Mouse (Mus musculus) cerebellum, postnatal 10 days (tissue): Measurements from ENCODE around the gene Srr.

Experiments used
- DNase-seq, 2 experiments: peaks; one replicate each; pipeline ENCODE4 v3.0.0; 2021; ENCODE audit warnings: mixed read lengths in 2 of 2

The Srr gene

DNA sequence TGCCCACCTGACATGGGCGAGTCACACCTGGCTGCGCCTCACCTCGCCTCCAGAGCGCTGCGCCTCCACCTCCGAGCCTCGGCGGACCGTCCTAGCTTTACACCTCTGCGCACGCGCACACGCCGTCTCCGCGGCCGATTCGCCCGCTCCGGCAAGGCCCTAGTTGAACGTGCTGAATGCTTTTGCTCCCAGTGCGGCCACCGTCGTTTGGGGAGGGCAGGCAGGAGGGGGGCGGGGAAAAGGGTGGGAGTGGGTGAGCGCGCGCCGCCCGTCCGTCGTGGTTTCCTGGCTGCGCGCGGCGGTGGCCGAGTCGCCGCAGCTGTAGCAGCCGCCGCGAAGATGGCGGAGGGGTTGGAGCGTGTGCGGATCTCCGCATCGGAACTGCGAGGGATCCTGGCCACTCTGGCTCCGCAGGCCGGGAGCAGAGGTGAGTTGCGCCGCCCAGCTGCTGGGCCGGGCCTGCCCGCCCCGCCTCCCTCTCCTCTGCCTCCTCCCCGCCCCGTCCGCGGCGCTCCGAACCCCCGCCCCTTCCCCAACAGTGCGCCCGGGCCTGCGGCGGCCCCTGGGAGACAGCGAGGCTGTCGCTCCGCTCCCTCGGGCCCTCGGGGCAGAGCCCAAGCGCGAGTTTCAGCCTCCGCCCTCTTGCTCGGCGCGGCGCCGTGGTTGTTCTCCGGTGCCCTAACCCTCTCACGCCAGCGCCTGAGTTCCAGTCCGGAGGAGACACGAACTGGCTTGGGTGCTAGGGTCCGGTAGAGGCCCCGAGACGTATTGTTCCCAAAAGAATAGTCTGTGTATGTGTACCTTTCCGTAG lies at the start of gene Srr, which contains the start of gene Smg6:
Gene Srr, minus strand, starts transcription at position 372 of the 811 bp plus-strand sequence.
Gene Smg6, plus strand, starts transcription at position 247 of the 811 bp plus-strand sequence.
- peak; percentile 98 for DNase-seq

DNA sequence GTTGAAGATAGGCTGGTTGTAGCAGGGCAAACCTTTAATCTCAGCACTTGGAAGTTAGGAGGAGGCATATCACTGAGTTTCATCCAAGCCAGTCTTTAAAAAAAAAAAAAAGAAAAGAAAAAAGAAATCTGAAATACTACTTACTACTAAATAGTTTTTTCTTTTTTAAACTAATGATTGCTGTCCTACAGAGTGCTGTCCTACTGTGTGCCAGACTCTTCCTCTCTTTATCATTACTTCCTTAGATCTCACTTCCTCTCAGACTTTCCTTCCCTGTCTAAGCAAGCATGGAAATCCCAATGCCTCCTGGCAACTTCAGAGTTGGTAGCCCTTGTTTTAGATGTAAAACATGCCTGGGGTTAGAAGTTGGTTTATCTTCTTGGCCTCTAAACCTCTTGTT lies 48.9 kb upstream of the Srr start:
- DNase-seq = no peak

DNA sequence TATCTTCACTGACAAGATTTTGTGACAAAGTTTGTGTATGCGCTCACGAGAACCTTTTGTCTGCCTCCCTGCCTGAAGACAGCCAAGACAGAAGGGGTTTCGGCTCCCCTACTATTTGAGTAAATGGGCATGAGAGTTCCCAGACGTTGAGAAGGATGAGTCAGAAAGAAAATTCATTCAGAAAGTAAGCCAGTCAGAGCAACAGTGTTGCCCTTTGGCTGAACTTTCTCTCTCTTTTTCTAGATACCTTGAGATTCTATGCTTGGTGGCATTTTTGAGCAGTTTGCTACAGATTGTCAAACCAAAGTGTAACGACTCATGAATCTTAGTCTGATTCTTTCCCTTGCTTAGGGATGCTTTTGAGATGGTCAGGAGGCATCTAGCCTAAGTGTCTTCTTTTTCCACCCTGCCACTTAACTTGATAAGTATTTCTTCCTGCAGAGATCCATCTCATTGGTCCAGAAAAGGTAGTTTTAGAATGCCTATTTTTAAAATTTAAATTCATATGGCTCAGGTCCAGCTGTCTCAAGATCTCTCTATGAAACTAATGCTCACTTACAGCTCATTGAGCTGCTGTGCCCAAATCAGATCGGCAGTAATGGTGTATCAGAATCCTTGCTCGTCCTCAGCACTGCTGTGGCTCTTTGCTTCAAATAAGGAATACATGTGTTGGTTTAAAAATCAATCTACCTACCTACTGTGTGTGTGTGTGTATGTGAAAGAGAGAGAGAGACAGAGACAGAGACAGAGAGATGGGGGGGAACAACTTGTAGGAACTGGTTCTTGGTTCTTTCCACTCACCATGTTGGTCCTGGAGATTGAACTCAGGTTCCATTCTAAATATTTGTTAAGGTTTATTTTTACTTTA lies 47.8 kb upstream of the Srr start:
- no peak for DNase-seq

DNA sequence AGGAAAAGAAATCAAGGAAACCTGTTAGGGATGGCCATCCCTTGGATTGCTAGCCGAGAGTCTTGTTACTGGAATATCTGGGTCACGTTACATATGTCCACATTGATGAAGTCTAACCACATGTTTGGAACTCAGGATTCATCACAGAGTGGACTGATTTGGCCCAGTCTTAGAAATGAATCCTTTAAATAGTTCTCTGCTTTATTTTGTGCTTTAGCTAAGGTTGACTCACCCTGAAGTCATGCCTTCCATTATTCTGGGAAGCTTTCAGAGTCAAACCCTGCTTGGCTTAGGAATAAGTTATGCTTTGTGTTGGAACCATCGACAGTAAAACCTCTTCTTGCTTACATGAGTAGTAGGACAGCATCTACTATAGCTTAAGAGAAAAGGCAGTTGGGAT lies 39.8 kb upstream of the Srr start:
- no peak for DNase-seq

DNA sequence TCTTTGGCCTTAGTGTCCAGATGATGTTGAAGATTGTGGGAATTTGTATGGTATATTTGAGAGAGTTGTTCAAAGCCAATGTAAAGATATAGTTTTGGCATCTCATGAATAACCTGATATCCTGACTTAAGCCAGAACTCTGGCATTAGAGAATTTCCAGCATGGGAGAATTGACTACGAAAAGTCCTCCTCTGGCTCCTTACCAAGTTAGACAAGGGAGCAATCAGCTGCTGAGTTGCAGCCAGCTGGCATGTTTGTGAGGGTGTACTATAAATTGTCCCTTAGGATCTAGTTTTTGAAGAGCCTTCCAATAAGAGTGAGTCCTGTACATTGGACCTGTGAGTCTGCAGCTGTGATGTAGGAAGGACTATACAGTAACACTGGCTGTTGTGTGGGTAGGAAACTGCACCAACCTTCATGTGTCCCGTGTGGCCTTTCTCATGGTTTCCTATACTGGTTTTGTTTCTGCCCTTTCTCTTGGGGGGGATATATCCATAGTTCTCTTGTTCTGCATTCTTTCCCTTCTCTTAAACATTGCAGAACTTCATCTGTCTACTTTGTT lies 37.2 kb upstream of the Srr start:
- peak in 1 of 2 experiments; percentile 13 for DNase-seq

DNA sequence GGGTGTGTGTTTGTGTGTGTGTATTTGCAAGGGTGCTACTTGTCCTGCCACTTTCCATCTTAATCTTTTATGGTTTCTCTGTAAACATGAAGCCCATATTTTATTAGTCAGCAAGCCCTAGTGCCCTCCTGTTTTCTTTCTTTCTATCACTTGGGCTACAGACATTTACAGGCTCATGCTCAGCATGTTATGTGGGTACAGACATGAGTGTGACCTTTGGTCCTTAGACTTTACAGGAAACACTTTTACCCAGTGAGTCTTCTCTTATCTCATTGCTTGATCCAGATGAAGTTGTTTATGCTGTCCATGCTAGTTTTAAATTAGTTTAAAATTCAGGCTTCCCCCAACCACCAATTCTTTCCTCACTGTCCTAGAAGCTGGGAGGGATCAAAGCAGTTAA lies 36.2 kb upstream of the Srr start:
- no peak for DNase-seq

DNA sequence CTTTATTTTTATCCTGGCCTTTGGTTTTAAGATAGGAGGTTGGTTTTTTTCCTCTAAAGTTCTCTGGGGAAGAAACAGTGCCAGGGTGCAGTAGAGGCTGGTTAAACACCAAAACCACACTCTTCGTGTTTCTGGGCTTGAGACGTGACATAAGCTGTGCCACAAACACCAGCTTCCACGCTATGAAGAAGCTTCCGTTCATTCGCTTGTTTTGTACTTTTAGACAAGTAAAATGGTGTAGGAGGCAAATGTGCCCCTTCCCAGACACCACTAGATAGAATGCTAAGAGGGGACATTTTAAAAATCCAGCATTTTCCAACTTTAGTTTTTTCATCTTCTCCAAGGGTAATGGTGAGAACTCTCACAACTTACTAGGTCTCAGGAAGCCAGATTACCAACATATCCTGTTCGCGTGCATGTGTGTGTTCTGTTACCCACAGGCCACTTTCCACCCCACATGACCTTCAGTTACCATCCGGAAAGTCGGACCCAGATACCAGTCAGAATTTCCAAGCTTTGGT lies 34.3 kb upstream of the Srr start:
- DNase-seq = no peak

DNA sequence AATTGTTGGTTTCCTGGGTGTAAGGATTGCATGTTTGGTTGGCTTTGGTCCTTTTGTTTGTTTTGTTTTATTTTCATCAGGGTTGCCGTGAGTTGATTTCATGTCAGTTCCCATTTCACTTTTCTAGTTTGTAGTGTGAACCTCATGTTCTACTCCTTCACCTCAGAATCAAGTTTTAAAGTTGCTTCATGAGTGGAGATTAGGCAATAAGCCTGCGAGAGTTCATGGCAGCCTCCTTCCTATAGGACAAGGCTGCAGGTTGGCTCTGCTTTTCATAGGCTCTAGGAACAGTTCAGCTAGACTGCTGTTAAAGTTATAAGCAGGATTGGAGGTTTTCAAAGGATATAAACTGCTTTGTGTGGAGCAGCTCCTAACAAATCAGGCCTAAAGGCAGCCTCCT lies 33.8 kb upstream of the Srr start:
- no peak for DNase-seq

DNA sequence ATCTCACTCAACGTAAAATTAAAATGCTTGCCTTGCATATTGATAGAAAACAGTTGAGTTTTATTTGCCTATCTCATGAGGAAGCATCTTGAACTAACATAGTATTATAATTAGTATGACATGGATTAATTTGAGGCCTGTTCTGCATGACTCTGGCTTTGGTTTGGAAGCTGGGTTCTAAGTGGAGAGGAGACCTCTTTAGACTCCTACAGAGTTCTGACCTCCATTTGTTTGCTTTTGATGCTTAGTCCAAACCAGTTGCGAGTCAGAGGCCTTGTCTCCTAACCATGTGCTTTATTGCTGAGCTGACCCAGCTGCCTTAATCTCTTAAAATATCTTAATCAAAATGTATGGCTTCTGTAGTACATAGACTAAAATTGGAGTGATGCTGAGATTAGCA lies 31.9 kb upstream of the Srr start:
- no peak for DNase-seq

DNA sequence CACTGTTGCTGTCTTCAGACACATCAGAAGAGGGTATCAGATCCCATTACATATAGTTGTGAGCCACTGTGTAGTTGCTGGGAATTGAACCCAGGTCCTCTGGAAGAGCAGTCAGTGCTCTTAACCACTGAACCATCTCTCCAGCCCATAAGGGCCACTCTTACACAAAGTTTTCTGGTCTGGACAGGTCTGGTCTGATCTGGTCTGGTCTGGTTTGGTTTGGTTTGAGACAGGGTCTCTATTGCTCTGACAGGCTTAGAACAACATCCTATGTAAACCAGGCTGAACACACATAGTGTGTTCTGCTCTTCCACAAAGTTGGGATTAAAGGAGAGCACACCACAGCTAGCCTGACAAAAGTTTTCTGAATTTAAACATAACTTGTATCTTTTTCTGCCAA lies 30.3 kb upstream of the Srr start:
- DNase-seq = no peak

DNA sequence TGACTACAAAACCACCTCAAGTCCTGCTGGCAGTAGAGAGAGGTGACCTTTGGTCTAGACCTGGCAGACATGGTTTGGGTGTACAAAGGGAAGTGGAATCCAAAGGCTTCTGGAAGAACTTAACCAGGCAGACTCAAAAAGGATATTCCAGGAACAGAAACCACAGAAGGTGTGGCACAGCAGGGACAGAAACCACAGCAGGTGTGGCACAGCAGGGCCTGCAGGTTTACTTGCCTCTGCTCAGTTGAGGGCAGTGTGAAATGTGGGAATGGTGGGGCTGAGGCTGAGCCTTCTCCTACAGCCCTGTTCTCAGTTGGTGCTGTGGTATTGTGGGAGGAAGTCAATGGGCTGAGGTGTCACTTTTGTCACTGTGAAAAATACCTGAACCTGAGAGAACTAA lies 29.2 kb upstream of the Srr start:
- DNase-seq = peak; percentile 6 to 13

DNA sequence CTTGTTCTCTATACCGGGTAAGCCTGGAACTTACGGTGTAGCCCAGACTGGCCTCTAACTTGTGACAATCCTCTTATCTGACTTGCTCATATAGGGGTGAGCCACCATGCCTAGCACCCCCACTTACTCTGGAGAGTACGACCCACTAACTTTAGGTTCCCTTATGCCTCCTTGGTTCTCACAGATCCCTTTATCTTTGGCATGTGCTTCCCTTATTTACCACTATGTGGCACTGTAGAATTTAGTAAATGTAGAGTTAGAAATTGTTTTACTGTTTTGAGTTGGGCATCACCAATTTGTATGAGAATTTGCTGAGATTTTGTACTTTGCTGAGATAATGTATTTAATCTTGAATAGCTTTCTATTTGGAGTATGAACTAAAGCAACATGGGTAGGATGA lies 20.6 kb upstream of the Srr start:
- peak; percentile 37 to 73 for DNase-seq

DNA sequence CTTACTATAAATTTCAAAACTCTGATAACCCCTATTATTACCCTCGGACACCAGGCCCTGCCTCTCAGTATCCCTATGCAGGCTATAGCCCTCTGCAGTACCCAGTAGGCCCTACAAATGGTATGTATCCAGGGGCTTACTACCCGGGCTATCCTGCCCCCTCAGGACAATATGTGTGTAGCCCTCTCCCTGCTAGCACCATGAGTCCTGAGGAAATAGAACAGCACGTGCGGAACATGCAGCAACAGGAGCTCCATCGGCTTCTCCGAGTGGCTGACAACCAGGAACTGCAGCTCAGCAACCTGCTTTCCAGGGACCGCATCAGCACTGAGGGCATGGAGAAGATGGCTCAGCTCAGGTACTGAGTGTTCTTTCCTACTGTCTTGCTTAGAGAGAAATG lies 4.6 kb upstream of the Srr start:
- no peak for DNase-seq

DNA sequence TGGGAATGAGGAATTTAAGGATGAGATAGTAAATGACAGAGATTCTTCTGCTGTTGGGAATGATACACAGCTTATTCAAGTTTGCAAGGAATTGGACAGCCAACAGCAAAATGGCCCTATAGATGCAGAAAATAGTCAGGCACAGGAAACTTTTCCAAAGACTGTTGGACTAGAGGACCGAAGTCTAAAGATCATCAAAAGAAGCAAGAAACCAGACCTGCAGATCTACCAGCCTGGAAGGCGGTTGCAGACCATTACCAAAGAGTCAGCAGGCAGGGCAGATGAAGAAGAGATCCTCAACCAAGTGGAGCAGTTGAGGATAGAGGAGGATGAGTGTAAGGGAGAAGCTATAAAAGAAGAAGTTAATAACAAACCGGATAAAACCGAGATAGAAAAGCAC lies 3.4 kb upstream of the Srr start:
- no peak for DNase-seq

DNA sequence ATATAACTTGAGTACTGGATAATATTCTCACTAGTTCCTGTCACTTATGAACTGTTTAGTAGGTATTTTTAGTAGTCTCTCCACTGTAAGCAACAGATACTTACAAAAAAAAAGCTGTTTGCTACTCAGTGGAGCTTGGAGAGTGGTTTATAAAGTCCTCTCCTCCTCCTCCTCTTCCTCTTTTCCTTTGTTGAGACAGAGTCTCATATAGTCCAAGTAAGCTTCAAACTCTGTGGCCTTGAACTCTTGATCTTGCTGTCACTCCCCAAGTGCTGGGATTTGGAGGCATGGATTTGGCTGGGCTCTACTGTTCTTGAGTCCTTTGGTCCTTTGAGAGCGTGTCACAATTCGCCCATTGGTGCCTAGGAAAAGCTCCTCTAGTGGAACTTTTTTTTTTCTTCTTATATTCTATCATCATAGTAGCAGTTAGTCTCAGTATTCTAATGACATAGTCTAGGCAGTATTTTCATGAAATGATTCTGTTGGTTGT lies 1.5 kb upstream of the Srr start:
- no peak for DNase-seq

DNA sequence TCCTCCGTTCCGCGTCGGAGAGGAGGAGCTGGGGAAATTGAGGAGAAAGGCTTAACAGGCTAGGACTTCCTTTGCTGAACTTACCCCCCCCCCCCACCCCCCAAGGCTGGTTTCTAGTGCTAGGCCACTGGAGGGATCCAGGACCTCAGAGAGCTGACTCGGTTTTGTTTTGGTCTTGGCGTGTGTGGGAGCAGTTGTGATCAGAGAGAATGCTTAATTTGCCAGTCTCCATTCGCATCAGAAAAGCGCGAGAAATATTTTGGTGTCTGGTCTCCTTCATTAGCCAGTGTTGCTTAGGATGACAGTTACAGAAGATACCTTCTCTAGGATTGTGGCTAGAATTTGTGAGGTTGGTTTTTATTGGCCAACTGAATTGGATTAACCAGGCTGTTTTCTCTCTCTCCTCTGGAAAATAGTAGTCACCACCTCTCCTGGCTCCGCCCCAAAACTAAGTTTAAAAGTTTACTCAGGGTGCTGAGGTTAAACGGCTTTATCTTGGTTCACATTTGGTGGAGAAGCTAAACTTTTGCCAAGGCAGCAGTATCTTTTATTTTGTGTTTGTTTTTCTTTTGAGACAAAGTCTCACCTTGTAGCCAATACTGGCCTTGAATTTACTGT lies 749 bp upstream of the Srr start:
- DNase-seq = peak; percentile 18 to 31

DNA sequence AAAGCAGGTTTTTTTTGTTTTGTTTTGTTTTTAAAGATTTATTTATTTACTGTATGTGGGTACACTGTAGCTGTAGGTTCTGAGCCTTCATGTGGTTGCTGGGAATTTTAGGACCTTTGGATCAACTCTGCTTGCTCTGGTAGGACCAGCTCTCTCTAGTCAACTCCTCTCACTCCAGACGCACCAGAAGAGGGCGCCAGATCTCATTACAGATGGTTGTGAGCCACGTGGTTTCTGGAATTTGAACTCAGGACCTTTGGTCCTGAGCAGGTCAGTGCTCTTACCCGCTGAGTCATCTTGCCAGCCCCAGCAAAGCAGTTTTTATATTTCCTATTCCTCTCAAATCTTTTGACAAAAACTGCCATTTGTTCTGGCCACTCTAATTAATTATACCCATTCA lies 1.6 kb downstream of the Srr start:
- peak; percentile 48 to 49 for DNase-seq

DNA sequence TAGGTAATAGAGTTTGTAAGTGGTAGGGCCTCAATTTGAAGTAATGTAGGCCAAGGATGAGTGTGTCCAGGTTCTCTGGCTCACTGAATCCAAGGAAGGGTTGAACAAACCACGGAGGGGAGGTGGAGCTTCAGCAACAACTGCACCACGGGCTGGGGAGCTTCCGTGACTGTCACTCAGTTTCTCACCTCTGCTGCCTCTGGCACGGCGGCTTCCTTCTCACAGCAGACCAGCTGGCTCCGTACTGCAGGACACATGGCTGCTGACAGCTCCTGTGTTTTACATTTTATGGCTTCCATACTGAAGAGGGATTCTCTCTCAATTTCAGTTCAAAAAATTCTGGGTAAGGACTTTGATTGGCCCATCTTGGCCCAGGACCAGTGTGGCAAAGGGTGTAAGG lies 6.5 kb downstream of the Srr start:
- no peak for DNase-seq

DNA sequence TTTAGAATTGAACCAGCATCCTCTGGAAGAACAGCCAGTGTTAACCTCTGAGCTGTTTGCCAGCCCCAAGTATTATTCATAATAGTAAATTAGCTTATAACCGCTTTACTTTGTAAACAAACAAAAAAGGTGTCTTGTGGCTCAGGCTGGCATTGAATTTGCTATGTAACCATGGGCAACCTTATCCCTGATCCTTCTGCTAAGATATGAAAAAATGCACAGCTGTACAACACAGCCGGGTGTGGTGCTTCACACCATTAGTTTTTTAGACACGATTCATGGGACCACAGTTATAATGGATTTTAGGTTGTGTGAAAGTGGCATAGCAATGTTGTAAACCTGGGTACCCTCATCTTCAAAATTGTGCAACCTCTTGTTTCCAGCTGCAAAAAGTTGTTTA lies 13.3 kb downstream of the Srr start:
- DNase-seq = no peak

DNA sequence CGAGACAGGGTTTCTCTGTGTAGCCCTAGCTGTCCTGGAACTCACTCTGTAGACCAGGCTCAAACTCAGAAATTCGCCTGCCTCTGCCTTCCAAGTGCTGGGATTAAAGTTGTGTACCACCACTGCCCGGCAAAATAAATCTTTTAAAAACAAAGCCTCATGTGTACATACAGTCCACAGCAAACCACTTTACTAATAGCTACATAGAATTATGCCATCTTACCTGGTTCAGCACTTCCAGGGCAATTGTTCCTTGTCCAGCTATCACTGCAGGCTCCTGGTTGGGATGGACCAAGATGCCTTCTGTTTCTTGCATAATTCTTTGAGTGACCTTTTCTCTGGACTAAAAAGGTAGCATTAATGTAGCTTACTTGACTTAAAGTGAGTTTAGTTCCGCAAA lies 15.8 kb downstream of the Srr start:
- DNase-seq = no peak

DNA sequence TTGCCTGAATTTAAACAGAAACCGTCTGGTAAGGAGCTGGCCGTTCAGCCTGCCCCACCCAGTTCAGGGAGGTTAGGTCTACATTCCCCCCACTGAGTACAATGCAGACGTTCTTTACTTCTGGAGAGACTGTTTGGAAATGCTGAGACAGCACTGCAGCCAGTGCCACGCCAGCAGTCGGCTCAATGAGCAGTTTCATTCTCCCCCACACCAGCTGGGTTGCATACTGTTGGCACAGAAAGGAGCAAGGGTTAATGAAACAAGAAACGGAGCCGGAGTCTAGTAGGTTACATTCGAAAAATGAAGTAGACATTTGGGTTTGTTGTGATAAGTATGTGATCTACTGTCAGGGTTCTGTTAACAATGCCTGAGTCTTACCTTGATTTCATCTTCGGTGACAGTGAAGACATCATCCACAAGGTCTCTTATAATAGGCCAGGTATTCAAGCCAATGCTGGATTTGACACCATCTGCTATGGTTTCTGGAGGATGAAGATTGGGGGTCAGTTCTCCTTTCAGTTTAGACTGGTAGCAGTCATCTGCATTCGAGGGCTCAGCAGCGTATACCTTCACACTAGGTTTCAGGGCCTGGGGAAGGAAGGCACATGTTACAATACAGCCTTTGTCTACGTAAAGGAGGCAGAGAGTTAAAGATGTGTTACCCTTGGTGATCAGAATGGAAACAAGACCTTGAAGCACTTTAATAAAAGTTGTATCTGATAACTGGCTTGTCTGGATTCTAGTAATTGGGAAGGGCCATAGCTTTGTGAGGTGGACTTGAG lies 16.9 kb downstream of the Srr start:
- DNase-seq = peak; percentile 61 to 64

DNA sequence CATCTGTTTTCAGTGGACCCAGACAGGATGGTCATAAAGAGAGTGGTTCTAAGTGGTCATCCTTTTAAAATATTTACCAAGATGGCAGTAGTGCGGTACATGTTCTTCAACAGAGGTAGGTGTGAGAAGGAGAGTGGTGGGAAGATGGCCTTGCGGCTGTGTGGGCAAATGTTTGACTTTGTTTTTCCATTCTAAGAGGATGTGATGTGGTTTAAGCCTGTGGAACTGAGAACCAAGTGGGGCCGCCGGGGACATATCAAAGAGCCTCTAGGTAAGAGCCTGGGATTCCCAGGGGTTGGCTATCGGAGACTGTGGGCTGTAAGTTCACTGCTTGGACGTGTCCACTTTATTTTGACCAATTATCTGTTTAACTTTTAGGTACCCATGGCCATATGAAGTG lies 17.9 kb downstream of the Srr start:
- no peak for DNase-seq
